Mouse (Mus musculus): ENCODE data around the gene Neurl1a. TPM values are rescaled to one million over a fixed set of nuclear protein-coding genes. Genes with fewer than 3 reads are reported as not detected.

Neurl1a gene
- polyA plus RNA-seq, 1 experiment: 5.8 TPM

DNA sequence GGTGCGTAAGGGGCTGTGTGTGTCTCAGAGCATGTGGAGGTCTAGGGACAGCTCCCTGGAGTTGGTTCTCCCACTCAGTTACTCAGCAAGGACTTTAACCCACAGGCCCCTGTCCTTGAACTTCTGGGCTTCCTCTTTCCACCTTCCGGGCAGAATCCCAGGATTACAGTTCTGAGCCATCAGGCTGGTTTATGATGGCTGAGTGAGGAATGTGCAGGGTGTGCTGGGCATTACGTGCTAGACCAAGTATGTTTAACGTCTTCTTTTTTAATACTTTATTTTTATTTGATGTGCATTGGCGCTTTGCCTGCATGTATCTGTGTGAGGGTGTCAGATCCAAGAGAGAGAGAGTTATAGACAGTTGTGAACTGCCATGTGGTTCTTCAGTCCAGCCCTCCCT is 38.1 kb downstream of the Neurl1a start:
- Histone ChIP-seq H3K27ac (replicated peaks; ENCODE audit: low read depth, low read length) (no peak overlapping the region), H3K4me3 (ENCODE audit: insufficient read depth, low read depth, low read length) (no peak overlapping the region), H3K4me1 (ENCODE audit: control insufficient read depth, insufficient read depth, insufficient read length, low read length) (peaks cover 4% of the 10 kb centered on the region; the same call in 1 of the 2 replicates)

DNA sequence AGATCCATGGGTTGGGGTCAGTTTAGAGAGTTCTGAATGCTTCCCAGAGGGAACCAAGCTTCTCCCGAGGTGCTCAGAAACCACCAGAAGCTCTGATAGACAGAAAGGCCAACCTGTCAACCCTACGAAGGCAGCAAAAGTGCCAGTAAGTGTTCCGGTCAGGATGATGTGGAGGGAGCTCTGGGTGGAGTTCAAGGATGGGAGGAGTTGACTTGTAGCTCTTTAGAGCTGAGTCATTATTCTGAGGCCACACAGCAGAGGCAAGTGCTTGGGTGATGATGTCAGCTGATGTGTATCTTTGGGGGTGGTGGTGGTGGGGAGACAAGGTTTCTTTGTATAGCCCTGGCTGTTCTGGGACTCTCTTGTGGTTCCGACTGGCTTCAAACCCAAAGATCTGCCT is 41.0 kb downstream of the Neurl1a start:
- Histone ChIP-seq H3K4me3 (ENCODE audit: insufficient read depth, low read depth, low read length) (no peak overlapping the region), H3K4me1 (ENCODE audit: control insufficient read depth, insufficient read depth, insufficient read length, low read length) (no peaks in the 10 kb centered on the region), H3K27ac (replicated peaks; ENCODE audit: low read depth, low read length) (no peak overlapping the region)

DNA sequence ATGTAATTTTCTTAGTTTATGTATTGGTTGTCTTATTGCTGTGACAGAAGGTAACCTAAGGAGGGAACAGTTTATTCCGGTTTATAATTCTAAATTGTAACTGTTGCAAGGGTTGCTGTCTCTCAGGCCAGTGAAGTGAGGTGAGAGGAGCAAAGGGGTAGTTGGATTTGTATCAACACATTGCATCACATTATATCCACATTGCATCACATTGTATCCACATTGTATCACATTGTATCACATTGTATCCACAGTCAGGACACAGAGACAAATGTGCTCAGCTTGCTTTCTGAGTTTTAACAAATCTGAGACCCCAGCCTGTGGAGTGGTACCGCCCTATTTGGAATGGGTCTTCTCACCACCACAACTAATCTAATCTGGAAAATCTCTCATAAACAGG is 41.6 kb downstream of the Neurl1a start:
- H3K4me3 ChIP-seq (ENCODE audit: insufficient read depth, low read depth, low read length): no peak overlapping the region
- no peaks in the 10 kb centered on the region for H3K4me1 ChIP-seq (ENCODE audit: control insufficient read depth, insufficient read depth, insufficient read length, low read length)
- H3K27ac ChIP-seq (replicated peaks; ENCODE audit: low read depth, low read length): no peak overlapping the region

DNA sequence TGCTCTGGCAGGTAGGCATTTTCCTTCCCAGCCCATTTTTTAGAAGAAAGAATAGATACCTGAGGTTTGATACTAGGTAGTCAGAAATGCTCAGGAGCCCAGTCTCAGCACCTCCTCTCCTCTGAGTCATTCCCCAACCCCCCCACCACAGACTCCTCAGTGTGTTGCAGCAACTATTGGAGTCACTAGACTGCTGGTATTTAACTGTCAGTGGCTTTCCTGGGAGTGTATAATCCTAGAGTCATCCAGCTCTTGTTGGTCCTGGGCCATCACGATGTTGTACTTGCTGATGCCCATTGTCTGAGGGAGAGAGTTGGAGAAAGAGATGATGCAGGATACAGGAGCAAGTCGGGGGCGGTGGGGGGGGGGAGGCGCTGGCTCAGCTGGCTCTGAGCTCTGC is 42.4 kb downstream of the Neurl1a start:
- Histone ChIP-seq H3K27ac (replicated peaks; ENCODE audit: low read depth, low read length) (no peak overlapping the region), H3K4me1 (ENCODE audit: control insufficient read depth, insufficient read depth, insufficient read length, low read length) (no peaks in the 10 kb centered on the region)

DNA sequence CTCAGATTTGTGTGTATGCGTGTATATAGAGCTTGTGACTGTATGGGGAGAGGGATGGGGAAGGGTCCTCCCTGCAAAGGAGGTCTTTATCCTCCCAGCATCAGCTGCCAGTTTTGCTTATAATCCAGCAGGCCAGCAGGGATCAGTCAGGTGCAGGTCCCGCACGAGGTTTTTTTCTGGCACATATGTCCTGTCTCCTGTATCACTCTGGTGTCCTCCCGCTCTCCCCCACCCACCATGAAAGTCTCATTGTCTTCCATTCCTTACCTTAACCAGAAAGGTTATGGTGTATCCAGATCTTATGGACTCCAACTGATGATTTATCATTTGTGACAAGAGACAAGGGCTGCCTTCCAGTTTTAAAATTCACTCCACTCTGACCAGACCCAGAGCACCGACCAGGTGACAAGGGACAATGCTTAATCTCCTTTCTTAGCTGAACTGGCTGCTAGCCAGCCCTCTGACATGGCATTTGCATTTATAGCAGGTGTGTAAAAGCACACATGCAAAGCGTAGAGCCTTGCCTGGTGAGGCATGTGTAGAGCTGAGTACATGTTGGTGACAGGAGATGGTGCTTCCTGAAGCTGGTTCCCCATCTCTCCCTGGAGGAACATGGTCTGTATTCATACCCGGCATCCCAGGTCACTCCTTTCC is 43.0 kb downstream of the Neurl1a start:
- Histone ChIP-seq H3K4me3 (ENCODE audit: insufficient read depth, low read depth, low read length) (no peak overlapping the region), H3K4me1 (ENCODE audit: control insufficient read depth, insufficient read depth, insufficient read length, low read length) (no peaks in the 10 kb centered on the region), H3K27ac (replicated peaks; ENCODE audit: low read depth, low read length) (no peak overlapping the region)

More for the DNA sequence above, 42.4 kb downstream of the Neurl1a start:
- H3K4me3 ChIP-seq (ENCODE audit: insufficient read depth, low read depth, low read length): no peak overlapping the region

DNA sequence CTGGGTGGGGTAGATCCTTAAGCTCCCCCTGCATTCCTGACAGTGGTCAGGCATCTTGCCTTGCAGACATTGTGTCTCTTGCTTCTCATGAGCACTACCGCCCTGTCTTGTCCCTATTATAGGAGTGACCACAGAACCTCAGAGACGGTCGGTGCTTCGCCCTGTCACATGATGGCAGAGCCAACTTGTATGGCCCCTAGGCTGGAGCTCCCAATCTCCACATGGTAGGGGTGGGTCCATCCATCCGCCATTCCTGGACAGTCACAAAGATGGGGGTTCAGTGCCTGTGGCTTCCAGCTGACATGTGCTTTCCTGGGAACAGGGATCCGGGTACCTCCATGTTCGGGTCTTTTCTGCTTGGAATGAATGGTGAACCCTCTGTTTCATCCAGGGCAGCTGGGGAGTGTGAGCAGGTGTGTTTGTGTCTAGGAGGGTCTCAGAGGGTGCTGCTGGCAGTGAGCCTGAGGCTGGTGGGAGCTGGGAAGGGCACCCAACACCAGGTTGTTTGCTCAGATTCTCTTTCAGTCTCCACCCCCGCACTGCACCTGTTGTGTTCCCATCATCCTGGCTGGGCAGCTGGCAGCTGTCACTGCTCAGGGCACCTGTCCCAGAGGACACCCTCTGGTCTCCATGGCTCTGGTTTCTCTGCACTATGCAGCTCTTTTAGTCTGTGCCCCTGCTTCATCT is 43.7 kb downstream of the Neurl1a start:
- Histone ChIP-seq H3K27ac (replicated peaks; ENCODE audit: low read depth, low read length) (no peak overlapping the region), H3K4me3 (ENCODE audit: insufficient read depth, low read depth, low read length) (no peak overlapping the region)

DNA sequence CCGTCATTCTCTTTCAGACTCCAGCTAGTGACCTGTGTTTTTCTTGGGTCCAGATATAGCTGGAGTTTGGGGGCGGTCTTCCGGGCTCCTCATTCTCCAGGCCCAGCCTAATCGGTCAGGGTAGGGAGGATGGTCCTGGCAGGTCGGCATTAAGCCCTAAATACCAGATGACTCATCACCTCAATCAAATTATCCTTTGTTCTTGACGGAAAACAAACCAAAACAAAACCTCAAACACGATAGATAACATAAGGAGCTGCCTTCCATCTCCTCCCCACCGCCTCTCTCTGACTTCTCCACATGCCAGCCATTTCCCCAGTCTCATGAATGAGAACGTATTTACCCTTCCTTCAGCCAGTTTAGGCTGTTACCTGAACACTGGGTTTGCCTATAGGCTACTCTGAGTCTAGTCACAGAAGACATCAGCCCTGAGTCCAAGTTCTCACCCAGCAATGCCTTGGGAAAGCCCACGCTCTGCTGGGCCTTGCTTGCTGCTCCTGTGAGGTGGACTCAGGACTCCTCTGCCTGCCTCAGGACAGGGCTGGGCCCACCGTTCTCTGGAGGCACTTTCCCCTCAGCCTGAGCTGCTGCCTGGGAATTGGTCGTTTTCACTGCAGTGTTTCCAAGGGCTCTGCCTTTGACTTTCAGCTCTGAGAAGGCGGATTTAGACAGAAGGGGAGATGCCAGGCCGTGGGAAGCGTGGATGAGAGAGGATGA is 44.4 kb downstream of the Neurl1a start:
- Histone ChIP-seq H3K4me3 (ENCODE audit: insufficient read depth, low read depth, low read length) (no peak overlapping the region), H3K27ac (replicated peaks; ENCODE audit: low read depth, low read length) (no peak overlapping the region)

More for the DNA sequence above, 43.7 kb downstream of the Neurl1a start:
- H3K4me1 ChIP-seq (ENCODE audit: control insufficient read depth, insufficient read depth, insufficient read length, low read length): no peaks in the 10 kb centered on the region

DNA sequence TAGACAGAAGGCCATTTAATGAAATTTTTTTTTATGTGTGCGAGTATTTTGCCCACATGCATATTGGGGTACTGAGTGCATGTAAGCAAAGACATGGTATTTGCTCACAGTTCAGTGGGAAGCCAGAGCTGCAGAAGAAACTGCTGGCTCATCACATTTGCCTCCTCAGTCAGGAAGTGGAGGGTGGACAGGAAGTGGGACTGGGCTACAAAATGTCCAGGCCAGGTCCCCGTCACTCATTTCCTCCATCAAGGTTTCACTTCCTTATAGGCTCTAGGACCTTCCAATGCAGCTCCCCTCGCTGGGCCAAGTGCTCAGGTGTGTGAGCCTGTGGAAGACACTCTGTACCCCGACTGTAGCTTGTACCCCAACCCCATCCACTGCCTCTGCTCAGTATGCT is 46.1 kb downstream of the Neurl1a start:
- Histone ChIP-seq H3K4me1 (ENCODE audit: control insufficient read depth, insufficient read depth, insufficient read length, low read length) (peaks cover 4% of the 10 kb centered on the region), H3K27ac (replicated peaks; ENCODE audit: low read depth, low read length) (0 out of 2 replicates have a peak overlapping the region, but pooled peaks have one; percentile 34), H3K4me3 (ENCODE audit: insufficient read depth, low read depth, low read length) (no peak overlapping the region)

More for the DNA sequence above, 44.4 kb downstream of the Neurl1a start:
- H3K4me1 ChIP-seq (ENCODE audit: control insufficient read depth, insufficient read depth, insufficient read length, low read length): no peaks in the 10 kb centered on the region

DNA sequence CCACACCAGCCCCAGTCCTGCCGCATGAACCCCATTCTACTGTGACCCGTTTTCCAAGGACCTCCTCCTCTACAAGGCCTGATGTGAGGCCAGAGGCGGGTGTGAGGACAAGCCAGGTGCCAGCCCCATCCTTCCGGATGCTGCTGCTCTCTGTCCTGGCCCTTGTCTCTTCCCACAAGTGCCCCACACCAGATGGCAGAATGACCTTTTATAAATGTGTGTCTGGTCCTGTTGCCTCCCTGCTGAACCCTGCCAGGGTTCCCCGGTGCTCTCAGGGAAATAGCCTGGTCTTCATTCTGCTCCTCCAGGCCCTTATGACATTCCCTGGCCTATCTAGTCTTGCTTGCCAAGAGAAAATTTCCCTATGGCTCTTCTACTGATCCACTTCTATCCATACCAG is 47.2 kb downstream of the Neurl1a start:
- Histone ChIP-seq H3K27ac (replicated peaks; ENCODE audit: low read depth, low read length) (no peak overlapping the region), H3K4me1 (ENCODE audit: control insufficient read depth, insufficient read depth, insufficient read length, low read length) (peaks cover 5% of the 10 kb centered on the region)

DNA sequence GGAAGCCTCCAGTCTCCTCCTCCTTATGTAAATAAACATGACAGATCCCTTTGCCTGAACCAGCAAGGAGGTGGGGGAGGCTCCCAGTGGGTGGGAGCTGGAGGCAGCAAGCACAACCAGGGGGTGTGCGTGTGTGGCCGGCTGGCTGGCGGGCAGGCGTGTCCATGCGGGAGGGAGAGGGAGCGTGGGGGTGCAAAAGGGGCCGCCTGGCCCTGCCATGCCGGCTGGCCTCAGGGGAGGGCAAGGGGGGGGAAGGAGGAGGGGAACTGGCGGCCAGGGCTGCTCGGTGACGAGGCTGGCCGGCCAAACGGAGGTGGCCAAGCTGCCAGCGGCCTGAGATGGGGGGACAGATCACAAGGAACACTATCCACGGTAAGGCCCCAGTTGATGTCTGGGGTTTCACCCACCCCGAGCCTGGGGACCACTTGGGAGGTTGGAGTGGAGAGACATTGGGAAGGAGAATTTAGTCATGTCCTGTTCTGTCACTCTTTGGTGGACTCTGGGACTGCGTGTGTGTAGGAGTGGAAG is 50.2 kb downstream of the Neurl1a start:
- Histone ChIP-seq H3K27ac (replicated peaks; ENCODE audit: low read depth, low read length) (no peak overlapping the region), H3K4me1 (ENCODE audit: control insufficient read depth, insufficient read depth, insufficient read length, low read length) (peaks cover 5% of the 10 kb centered on the region)

More for the DNA sequence above, 47.2 kb downstream of the Neurl1a start:
- no peak overlapping the region for H3K4me3 ChIP-seq (ENCODE audit: insufficient read depth, low read depth, low read length)

DNA sequence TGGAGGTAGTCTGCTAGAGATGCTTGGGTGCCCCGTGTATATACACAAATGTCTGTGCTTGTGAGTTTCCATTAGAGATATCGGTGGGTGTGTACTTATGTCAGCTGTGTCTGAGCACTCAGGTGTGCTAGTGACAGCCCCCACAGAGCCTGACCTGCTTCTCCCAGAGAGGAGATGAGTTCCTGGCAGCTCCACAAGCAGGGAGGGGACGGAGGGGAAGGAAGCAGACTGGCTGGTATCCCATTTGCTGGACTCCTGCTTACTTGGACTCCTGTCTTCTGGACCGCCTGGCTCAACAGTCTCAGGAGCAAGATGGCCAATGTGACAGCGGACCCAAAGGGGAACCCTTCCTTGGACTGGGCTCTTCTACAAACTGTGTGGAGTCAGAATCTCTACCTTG is 50.8 kb downstream of the Neurl1a start:
- peaks cover 5% of the 10 kb centered on the region for H3K4me1 ChIP-seq (ENCODE audit: control insufficient read depth, insufficient read depth, insufficient read length, low read length)
- H3K4me3 ChIP-seq (ENCODE audit: insufficient read depth, low read depth, low read length): no peak overlapping the region
- H3K27ac ChIP-seq (replicated peaks; ENCODE audit: low read depth, low read length): no peak overlapping the region

More for the DNA sequence above, 50.2 kb downstream of the Neurl1a start:
- H3K4me3 ChIP-seq (ENCODE audit: insufficient read depth, low read depth, low read length): peak overlapping the region; percentile 36

DNA sequence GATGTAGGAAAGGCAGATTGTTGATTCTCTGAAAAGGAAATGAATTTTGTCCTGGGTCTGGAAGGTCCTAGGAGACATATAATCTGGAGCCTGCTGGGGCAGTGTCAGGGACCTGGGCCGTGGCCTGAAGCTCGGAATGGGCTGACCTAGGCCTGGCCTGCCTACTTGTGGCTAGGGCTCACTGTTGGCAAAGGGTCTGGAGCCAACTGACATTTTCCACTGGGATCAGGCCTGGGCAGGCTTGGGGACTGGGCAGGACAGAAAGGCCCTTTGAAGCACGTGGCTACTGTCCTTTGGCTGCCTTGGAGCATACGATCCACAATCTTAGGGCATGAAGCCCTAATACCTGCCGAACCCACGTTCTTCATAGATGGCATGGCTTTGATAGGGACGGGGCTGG is 51.5 kb downstream of the Neurl1a start:
- H3K4me3 ChIP-seq (ENCODE audit: insufficient read depth, low read depth, low read length): no peak overlapping the region
- peaks cover 5% of the 10 kb centered on the region for H3K4me1 ChIP-seq (ENCODE audit: control insufficient read depth, insufficient read depth, insufficient read length, low read length)

DNA sequence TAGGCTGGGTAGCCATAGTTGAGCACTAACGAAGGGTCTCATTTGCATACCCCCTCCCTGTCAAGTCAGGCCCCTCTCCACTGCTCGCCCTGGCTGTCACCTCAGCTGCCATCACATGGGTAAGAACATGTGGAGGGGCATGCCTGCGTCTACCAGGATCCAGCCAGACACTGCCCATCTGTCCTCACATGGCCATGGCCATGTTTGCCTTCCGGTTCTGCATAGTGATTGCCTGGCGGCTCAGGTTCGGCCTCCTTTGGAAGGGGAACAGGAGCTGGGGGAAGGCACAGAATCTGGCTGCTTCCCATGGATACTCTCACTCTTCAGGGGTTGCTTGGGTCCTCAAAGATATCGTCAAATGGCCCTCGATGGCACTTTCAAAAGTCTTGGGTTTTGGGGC is 52.1 kb downstream of the Neurl1a start:
- H3K4me1 ChIP-seq (ENCODE audit: control insufficient read depth, insufficient read depth, insufficient read length, low read length): peaks cover 5% of the 10 kb centered on the region
- no peak overlapping the region for H3K4me3 ChIP-seq (ENCODE audit: insufficient read depth, low read depth, low read length)
- H3K27ac ChIP-seq (replicated peaks; ENCODE audit: low read depth, low read length): no peak overlapping the region

More for the DNA sequence above, 51.5 kb downstream of the Neurl1a start:
- no peak overlapping the region for H3K27ac ChIP-seq (replicated peaks; ENCODE audit: low read depth, low read length)

DNA sequence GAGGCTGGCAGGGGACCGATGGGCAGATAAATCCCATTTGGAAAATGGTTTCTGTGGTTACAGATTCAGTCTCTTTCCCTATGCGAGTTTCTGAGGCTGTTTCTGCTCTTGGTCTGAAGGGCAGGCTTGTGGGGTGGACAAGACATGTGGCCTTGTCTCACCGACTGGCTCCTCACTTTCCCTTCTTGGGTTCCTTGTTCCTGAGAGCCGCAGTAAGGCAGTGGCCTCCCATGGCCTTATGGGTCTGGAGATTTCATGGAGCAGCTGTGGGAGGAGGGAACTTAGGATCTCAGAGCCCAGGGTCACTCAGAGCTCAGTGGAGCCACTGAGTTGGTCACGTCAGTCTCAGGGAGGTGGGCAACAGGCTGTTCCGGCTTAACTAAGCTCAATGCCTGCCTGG is 52.8 kb downstream of the Neurl1a start:
- no peak overlapping the region for H3K4me3 ChIP-seq (ENCODE audit: insufficient read depth, low read depth, low read length)
- H3K4me1 ChIP-seq (ENCODE audit: control insufficient read depth, insufficient read depth, insufficient read length, low read length): peaks cover 5% of the 10 kb centered on the region
- H3K27ac ChIP-seq (replicated peaks; ENCODE audit: low read depth, low read length): no peak overlapping the region
